Mouse (Mus musculus) myocyte (in vitro differentiated cells): ENCODE results near the gene Arid5b.

Experiments used
- CEBPB ChIP-seq: IDR thresholded peaks from 2 replicates; pipeline ENCODE4 v1.6.1; 2011; ENCODE audit warnings: mild to moderate bottlenecking, moderate library complexity; ENCODE audit not compliant: poor library complexity, insufficient read depth, severe bottlenecking
- MAX ChIP-seq: IDR thresholded peaks from one replicate; pipeline ENCODE4 v1.6.1; 2011; ENCODE audit warnings: low read depth, mild to moderate bottlenecking, control low read depth
- MYOD1 ChIP-seq, 3 experiments: IDR thresholded peaks; one replicate each; pipeline ENCODE4 v1.6.1; 2011; ENCODE audit warnings: control low read depth in 2 of 3, low read depth in 2 of 3, mild to moderate bottlenecking in 2 of 3, moderate library complexity in 1 of 3; ENCODE audit not compliant: insufficient read length in 2 of 3, control insufficient read depth in 1 of 3
- POLR2A ChIP-seq: IDR thresholded peaks from one replicate; pipeline ENCODE4 v1.6.1; 2011; ENCODE audit warnings: low read depth, mild to moderate bottlenecking, control low read depth, moderate library complexity; ENCODE audit not compliant: insufficient read length

DNA sequence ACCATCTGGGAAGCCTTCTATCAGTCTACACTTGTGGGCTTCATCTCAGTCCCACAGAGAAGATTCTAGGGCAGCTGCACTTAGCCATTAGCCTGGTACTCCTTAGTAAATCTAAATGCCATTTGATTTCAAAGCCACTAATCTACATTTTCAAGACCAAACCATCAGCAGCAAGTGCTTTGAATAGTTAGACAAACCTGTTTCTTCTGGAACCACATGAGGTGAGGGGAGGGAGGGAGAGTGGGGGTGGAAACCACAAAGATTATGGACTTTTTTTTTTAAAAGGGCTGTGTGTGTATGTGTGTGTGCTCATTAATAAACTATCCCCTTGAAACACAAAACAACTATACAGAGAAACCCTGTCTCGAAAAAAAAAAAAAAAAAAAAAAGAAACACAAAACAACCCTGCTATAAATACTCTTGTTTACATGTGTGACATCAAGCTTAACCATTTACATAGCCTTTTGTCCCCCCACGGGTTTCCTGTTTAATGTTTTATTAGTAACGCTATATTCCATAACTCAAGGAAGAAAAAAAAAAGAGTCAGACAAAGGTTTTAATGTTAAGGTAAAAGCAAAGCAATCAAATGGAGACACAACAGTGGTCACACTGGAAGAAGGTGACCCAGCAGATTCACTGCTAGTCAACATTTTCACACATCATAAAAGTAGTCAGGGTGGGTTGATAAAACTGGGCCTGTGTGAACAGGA, 38.3 kb downstream of the Arid5b start:
- TF ChIP-seq POLR2A (no peak), CEBPB (no peak), MYOD1 (IDR thresholded peaks at IDR 0.05; ENCODE audit: control insufficient read depth in 1 of 3, insufficient read length in 2 of 3, low read depth in 2 of 3) (no peak), MAX (no peak)
